Mouse (Mus musculus): ENCODE results near the gene Ufc1. TPM values are rescaled to one million over a fixed set of nuclear protein-coding genes. Genes with fewer than 3 reads are reported as not detected.
A peak's percentile ranks its signal among the peaks of the same experiment; 100 is the strongest.

Gene Ufc1
- polyA plus RNA-seq, 1 experiment from 2014 or later = 53.3 TPM

DNA sequence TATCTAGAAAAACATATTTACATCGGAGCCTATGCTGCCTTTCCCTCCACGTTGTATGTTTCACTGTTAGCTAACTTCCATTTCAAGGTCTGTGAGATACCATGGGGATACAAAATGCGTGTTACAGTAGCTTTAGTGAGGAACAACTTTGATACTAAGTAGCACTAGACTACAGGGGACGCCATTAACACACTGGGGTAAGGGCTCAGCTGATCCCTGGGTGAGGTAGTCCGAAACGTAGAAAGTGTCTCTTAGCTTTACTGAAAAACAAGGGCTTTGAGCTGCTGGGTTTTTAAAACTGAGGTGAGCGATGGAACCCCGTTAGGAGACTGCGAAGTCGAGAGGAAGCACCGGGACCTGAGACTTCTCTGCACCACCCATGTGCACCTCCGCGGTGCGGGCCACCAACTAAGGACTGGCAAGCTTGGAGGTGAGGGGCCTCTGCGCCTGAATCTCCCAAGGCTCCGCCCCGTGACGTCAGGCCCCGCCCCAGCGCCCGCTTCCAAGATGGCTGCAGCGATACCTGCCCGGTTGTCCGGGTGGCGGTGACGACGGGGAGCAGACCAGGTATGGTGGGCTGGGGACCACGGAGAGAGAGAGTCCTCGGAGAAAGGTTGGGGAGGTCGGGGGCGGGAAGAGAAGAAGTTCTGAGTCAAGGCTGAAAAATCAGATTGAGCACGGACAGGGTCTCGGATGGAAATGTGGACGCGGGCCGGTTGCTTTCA, 24.8 kb downstream of the Ufc1 start, which contains the start of gene B4galt3:
TSS of gene B4galt3 (plus strand) at position 481 of the 725 bp plus-strand sequence.
- peaks cover 34% of the 10 kb centered on the region for H3K36me3 ChIP-seq
- H3K27ac ChIP-seq = peak within 1 kb of the TSS; percentile 87
- 4% methylated on average over 36 of the region's 36 CpGs for WGBS (ENCODE audit: insufficient replicate concordance)
- H3K27me3 ChIP-seq = no peaks in the 10 kb centered on the region
- DNase-seq = peak; percentile 93
- no peaks in the 10 kb centered on the region for H3K9me3 ChIP-seq (replicated peaks)
- peak; percentile 93 for ATAC-seq (ENCODE audit: low read depth)
- H3K9ac ChIP-seq = peak within 1 kb of the TSS; percentile 88
- peaks cover 62% of the 10 kb centered on the region for H3K4me1 ChIP-seq (replicated peaks)
- H3K4me3 ChIP-seq (replicated peaks) = peak within 1 kb of the TSS; percentile 85
- H3K4me2 ChIP-seq = peak within 1 kb of the TSS; percentile 88

- Histone ChIP-seq H3K9ac (no peak overlapping the region), H3K27ac (peak overlapping the region; percentile 18; the same call in 1 of the 2 replicates), H3K9me3 (replicated peaks) (no peaks in the 10 kb centered on the region), H3K4me2 (no peak overlapping the region), H3K4me3 (replicated peaks) (no peak overlapping the region), H3K36me3 (peaks cover 17% of the 10 kb centered on the region), H3K4me1 (replicated peaks) (peaks cover 55% of the 10 kb centered on the region), H3K27me3 (peaks cover 4% of the 10 kb centered on the region; the same call in 1 of the 2 replicates)
- ATAC-seq (ENCODE audit: low read depth) (no peak), DNase-seq (no peak)
- 39% methylated on average over 1 of the region's 1 CpGs for WGBS (ENCODE audit: insufficient replicate concordance)
Observed at GRCm38 (mm10) chr1:171268341-171268740, 26.5 kb downstream of the Ufc1 start.

- ATAC-seq (ENCODE audit: low read depth) (no peak), DNase-seq (no peak)
- H3K9me3 ChIP-seq (replicated peaks) = no peaks in the 10 kb centered on the region
- no peak overlapping the region for H3K27ac ChIP-seq
- no peaks in the 10 kb centered on the region for H3K36me3 ChIP-seq
- no peak overlapping the region for H3K4me3 ChIP-seq (replicated peaks)
- H3K9ac ChIP-seq = no peak overlapping the region
- H3K4me1 ChIP-seq (replicated peaks) = peaks cover 43% of the 10 kb centered on the region
- H3K4me2 ChIP-seq = no peak overlapping the region
- H3K27me3 ChIP-seq = peaks cover 22% of the 10 kb centered on the region
- 28% methylated on average over 4 of the region's 4 CpGs for WGBS (ENCODE audit: insufficient replicate concordance)
Observed at GRCm38 (mm10) chr1:171265971-171266744, 28.7 kb downstream of the Ufc1 start.

- no peak for DNase-seq
- Histone ChIP-seq H3K4me2 (no peak overlapping the region), H3K4me1 (replicated peaks) (peaks cover 44% of the 10 kb centered on the region), H3K9me3 (replicated peaks) (no peaks in the 10 kb centered on the region), H3K27me3 (peaks cover 39% of the 10 kb centered on the region), H3K36me3 (no peaks in the 10 kb centered on the region), H3K9ac (no peak overlapping the region), H3K4me3 (replicated peaks) (no peak overlapping the region), H3K27ac (no peak overlapping the region)
- WGBS (ENCODE audit: insufficient replicate concordance) = 65% methylated on average over 3 of the region's 3 CpGs
- no peak for ATAC-seq (ENCODE audit: low read depth)
Observed at GRCm38 (mm10) chr1:171263666-171264461, 31.0 kb downstream of the Ufc1 start.

DNA sequence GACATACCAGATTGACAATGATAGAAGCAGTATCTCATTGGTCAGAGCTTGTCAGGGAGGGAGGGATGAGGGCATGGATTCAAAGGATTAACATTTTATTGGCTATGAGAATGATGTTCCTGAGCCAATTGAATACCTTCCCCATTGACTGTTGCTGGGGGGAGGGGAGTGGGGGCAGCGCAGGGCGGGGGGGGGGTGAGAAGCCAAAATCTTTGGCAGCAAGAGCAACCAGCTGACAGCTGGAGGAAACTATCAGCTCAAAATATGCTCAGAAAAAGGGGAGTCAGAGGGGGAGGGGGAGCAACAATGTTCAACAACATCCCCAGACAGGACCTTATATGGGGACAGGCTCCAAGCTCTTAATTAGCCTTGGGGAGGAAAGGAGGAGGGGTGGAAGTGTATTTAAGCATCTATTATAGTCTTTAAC, 31.6 kb downstream of the Ufc1 start:
- no peaks in the 10 kb centered on the region for H3K9me3 ChIP-seq (replicated peaks)
- H3K4me3 ChIP-seq (replicated peaks) = no peak overlapping the region
- 0% methylated on average over 2 of the region's 2 CpGs for WGBS (ENCODE audit: insufficient replicate concordance)
- H3K36me3 ChIP-seq = no peaks in the 10 kb centered on the region
- ATAC-seq (ENCODE audit: low read depth) = peak; percentile 27; the same call in 1 of the 2 replicates
- no peak for DNase-seq
- peaks cover 40% of the 10 kb centered on the region for H3K4me1 ChIP-seq (replicated peaks)
- H3K9ac ChIP-seq = no peak overlapping the region
- no peak overlapping the region for H3K4me2 ChIP-seq
- peaks cover 43% of the 10 kb centered on the region for H3K27me3 ChIP-seq
- no peak overlapping the region for H3K27ac ChIP-seq

DNA sequence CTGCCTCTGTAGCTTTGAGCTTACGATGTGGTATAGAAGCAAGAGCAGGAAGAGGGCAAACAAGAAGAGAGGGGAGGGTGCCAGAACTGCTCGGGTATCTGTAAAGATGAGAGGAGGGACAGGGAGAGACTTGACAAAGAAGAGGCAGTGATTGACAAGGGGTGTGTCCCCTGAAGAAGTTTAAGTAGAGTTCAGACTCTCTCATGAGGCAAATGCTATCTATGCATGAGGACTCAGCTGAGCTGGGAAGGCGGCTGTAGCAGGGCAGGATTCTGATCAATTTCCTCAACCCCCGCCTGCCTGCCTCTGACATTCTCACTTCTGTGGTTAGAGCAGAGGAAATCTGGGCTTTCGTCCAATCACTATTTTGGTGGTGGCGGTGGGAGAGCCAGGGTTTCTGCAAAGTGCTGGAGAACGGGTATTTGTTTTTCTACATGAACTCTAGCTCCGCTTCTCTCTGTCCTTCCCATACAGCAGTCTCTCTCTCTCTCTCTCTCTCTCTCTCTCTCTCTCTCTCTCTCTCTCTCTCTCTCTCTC, 32.2 kb downstream of the Ufc1 start:
- ATAC-seq (ENCODE audit: low read depth) (peak; percentile 16; the same call in 1 of the 2 replicates), DNase-seq (no peak)
- H3K4me1 ChIP-seq (replicated peaks) = peaks cover 40% of the 10 kb centered on the region
- H3K27ac ChIP-seq = peak overlapping the region; percentile 67
- H3K4me3 ChIP-seq (replicated peaks) = no peak overlapping the region
- H3K36me3 ChIP-seq = no peaks in the 10 kb centered on the region
- H3K9ac ChIP-seq = no peak overlapping the region
- H3K27me3 ChIP-seq = peaks cover 43% of the 10 kb centered on the region
- no peaks in the 10 kb centered on the region for H3K9me3 ChIP-seq (replicated peaks)
- peak overlapping the region; percentile 36 for H3K4me2 ChIP-seq
- WGBS (ENCODE audit: insufficient replicate concordance) = 5% methylated on average over 8 of the region's 8 CpGs

- Histone ChIP-seq H3K9me3 (replicated peaks) (no peaks in the 10 kb centered on the region), H3K4me3 (replicated peaks) (no peak overlapping the region), H3K4me2 (no peak overlapping the region), H3K27ac (0 out of 2 replicates have a peak overlapping the region, but pooled peaks have one; percentile 23), H3K36me3 (no peaks in the 10 kb centered on the region), H3K9ac (no peak overlapping the region), H3K27me3 (peaks cover 43% of the 10 kb centered on the region), H3K4me1 (replicated peaks) (peaks cover 32% of the 10 kb centered on the region)
- ATAC-seq (ENCODE audit: low read depth) (no peak), DNase-seq (no peak)
- WGBS (ENCODE audit: insufficient replicate concordance) = 31% methylated on average over 3 of the region's 3 CpGs
Observed at GRCm38 (mm10) chr1:171260316-171260715, 34.5 kb downstream of the Ufc1 start.

GRCm38 (mm10) chr1:171258921-171259320, 35.9 kb downstream of the Ufc1 start:
- Histone ChIP-seq H3K4me1 (replicated peaks) (peaks cover 32% of the 10 kb centered on the region), H3K27ac (no peak overlapping the region), H3K9ac (no peak overlapping the region), H3K9me3 (replicated peaks) (no peaks in the 10 kb centered on the region), H3K36me3 (no peaks in the 10 kb centered on the region), H3K4me3 (replicated peaks) (no peak overlapping the region), H3K4me2 (peak overlapping the region; percentile 24; the same call in 1 of the 2 replicates), H3K27me3 (peaks cover 45% of the 10 kb centered on the region)
- WGBS (ENCODE audit: insufficient replicate concordance) = 58% methylated on average over 17 of the region's 17 CpGs
- ATAC-seq (ENCODE audit: low read depth) (no peak), DNase-seq (no peak)

DNA sequence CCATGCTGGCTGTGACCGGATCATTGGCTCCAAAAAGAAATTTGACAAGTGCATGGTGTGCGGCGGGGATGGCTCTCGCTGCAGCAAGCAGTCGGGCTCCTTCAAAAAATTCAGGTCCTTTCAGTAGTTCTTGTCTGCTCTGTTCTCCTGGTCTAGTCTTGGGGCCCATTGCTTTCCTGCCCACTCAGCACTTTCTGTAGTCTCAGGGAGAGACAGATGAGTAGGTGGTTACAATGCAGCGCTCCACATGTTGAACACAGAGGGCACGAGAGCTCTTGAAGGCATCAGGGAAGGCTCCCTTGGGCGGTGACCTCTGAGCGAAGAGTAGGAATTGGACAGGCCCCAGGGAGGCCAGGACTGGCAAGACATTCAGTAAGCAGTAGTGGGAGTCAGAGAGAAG, 37.0 kb downstream of the Ufc1 start:
- ATAC-seq (ENCODE audit: low read depth) (no peak), DNase-seq (no peak)
- Histone ChIP-seq H3K9ac (no peak overlapping the region), H3K4me2 (no peak overlapping the region), H3K4me1 (replicated peaks) (peaks cover 25% of the 10 kb centered on the region), H3K4me3 (replicated peaks) (no peak overlapping the region), H3K36me3 (no peaks in the 10 kb centered on the region), H3K9me3 (replicated peaks) (no peaks in the 10 kb centered on the region), H3K27me3 (peaks cover 49% of the 10 kb centered on the region), H3K27ac (no peak overlapping the region)
- WGBS (ENCODE audit: insufficient replicate concordance) = 71% methylated on average over 9 of the region's 9 CpGs

DNA sequence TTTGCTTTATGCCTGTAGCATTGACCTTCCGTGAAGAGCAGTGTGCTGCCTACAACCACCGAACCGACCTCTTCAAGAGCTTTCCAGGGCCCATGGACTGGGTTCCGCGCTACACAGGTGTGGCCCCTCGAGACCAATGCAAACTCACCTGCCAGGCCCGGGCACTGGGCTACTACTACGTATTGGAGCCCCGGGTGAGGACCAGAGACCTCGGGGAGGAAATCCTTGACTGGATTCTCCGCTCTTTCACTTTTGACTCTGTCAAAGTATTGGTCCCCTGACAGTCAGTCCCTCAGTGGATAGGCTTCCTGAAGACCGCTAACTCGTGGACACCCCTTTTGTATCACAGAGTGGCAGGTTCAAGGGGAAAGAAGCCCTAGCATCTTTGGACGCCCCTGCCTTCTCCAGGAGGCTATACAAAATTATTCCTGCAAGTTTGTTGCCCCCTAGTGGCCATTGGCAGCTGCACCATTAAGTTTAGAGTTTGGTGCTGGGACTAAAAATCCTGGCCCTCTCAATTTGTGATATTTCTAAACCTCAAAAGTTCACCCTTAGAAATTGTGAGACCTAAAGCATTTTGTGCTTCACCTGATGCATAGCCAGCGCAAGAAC, 37.8 kb downstream of the Ufc1 start:
- H3K36me3 ChIP-seq = no peaks in the 10 kb centered on the region
- peaks cover 49% of the 10 kb centered on the region for H3K27me3 ChIP-seq
- 0 out of 2 replicates have a peak overlapping the region, but pooled peaks have one; percentile 12 for H3K4me2 ChIP-seq
- DNase-seq (peak; percentile 62), ATAC-seq (ENCODE audit: low read depth) (no peak; the same call in 1 of the 2 replicates)
- H3K9me3 ChIP-seq (replicated peaks) = no peaks in the 10 kb centered on the region
- H3K4me3 ChIP-seq (replicated peaks) = no peak overlapping the region
- H3K27ac ChIP-seq = no peak overlapping the region
- peaks cover 21% of the 10 kb centered on the region for H3K4me1 ChIP-seq (replicated peaks)
- 51% methylated on average over 15 of the region's 15 CpGs for WGBS (ENCODE audit: insufficient replicate concordance)
- H3K9ac ChIP-seq = no peak overlapping the region

All from liver, embryonic 13.5 days (tissue).